Mouse (Mus musculus) heart, adult 18-20 months (tissue): ENCODE data around the gene Tap2. TPM values are rescaled to one million over a fixed set of nuclear protein-coding genes. Genes with fewer than 3 reads are reported as not detected.
A peak's percentile ranks its signal among the peaks of the same experiment; 100 is the strongest.
"Not testable (repeated sequence)": the region's sequence is repeated elsewhere in the genome, so short reads cannot be mapped to it uniquely, and the experiment has no call there.

Source experiments
- DNase-seq, 2 experiments: peaks; one replicate each; pipeline ENCODE4 v3.0.0; 2021 to 2022; ENCODE audit warnings: mixed read lengths in 1 of 2
- total RNA-seq, 2 experiments: library from RNA; stranded (reverse); gene quantifications; 2 replicates each; pipeline ENCODE4 v1.2.3; 2021

Tap2 gene
- total RNA-seq, 2 experiments from 2014 or later = 25.3 to 33.3 TPM

- no peak for DNase-seq
Measured at GRCm38 (mm10) chr17:34211746-34212365, 8.5 kb downstream of the Tap2 start.

DNA sequence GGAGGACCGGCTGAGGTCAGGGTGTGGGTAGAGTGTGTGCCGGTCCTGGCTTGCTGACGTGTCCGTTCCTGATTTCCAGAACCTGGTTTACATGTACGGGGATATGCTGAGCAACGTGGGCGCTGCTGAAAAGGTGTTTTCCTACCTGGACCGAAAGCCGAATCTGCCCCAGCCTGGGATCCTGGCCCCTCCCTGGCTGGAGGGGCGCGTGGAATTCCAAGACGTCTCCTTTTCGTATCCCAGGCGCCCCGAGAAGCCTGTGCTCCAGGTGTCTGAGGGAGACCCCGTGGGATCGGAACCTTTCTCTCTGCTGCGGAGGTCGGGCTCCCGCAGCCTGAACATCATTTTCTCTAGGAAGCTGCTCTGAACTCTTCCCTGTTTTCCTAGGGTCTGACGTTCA is 10.6 kb downstream of the Tap2 start:
- DNase-seq = no peak

DNA sequence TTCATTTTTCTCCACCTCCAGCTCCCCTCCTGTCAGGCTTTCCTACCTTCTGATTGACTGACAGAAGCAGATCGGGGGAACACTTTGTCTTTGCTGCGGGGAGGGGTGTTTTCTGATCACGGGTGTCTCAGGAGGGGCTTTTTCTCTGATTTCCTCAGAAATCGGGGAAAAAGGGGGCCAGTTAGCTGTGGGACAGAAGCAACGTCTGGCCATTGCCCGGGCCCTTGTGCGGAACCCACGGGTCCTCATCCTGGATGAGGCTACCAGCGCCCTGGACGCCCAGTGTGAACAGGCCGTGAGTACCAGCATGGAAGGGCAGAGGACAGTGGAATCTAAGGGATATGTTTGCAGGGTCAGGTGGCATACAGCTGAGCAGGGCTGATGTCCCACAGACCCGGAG is 11.8 kb downstream of the Tap2 start:
- DNase-seq = no peak

GRCm38 (mm10) chr17:34217216-34217928 is 14.0 kb downstream of the Tap2 start:
- DNase-seq = no peak

GRCm38 (mm10) chr17:34217986-34218385 is 14.7 kb downstream of the Tap2 start:
- no peak for DNase-seq

DNA sequence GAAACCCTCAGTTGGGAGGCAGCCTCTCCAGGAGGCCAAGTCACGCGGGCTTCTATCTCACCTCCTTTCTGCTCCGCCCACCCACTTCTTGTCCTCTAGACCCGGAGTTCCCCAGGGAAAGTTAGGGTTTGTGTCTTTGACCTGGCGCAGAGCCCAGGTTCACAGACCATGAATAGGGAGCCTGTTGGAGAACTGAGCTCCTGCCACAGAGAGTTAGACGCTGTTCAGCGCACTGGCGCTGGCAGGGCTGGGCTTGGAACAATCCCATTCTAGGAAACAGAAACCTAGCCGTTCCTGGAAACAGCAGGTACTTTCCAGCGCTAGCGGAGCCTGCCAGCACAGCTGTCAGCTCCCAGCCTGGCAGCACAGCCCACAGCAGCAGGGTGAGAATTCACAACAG is 15.3 kb downstream of the Tap2 start:
- DNase-seq = peak; percentile 85 to 93

GRCm38 (mm10) chr17:34219096-34219495 is 15.8 kb downstream of the Tap2 start:
- peak; percentile 58 to 79 for DNase-seq

- DNase-seq = peak in 1 of 2 experiments; percentile 41
Measured at GRCm38 (mm10) chr17:34219801-34220200, 16.5 kb downstream of the Tap2 start.

DNA sequence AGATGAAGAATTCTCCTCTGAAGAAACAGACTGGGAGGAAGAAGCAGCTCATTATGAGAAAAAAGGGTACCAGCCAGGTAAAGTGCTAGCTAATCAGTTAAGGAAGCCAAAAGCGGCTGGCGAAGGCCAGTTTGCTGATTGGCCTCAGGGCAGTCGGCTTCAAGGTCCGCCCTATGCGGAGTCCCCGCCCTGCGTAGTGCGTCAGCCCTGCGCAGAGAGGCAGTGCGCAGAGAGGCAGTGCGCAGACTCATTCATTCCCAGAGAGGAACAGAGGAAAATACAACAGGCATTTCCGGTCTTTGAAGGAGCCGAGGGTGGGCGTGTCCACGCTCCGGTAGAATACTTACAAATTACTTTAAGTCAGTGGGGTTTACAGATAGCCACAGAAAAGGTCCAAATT is 17.1 kb downstream of the Tap2 start:
- DNase-seq = not testable (repeated sequence)

DNA sequence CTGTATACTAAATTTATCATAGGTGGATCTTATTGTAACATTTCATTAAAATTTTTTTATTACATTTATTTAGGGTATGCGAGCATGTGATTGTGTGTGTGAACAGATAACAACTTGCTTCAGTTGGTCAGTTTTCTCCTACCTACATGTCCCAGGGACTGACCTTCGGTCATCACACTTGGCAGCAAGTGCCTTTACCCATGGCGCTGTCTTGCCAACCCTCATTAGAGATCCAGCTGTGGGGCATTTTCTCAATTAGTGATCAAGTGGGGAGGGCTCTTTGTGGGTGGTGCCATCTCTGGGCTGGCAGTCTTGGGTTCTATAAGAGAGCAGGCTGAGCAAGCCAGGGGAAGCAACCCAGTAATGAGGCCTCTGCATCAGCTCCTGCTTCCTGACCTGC is 21.5 kb downstream of the Tap2 start:
- DNase-seq = no peak

DNA sequence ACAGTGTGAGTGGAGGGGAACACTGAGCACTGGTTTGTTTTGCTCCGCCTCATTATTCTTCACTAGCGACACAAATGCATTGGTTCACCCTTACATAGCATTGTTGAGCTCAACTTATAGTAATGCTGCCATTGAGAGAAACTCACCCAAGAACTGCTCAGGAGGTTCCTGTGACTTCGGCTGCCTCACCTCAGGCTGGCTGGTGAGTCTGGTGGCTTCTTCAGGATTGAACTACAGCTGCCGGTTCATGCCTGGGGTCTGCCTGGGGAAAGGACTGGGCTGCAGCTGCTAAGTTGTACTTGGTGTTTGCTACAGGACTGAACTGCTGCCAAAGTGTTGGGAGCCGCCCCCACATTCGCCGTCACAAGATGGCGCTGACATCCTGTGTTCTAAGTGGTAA is 22.1 kb downstream of the Tap2 start:
- DNase-seq = no peak

- DNase-seq = not testable (repeated sequence)
Measured at GRCm38 (mm10) chr17:34225911-34226310, 22.6 kb downstream of the Tap2 start.

- not testable (repeated sequence) for DNase-seq
Measured at GRCm38 (mm10) chr17:34230971-34231370, 27.6 kb downstream of the Tap2 start.

DNA sequence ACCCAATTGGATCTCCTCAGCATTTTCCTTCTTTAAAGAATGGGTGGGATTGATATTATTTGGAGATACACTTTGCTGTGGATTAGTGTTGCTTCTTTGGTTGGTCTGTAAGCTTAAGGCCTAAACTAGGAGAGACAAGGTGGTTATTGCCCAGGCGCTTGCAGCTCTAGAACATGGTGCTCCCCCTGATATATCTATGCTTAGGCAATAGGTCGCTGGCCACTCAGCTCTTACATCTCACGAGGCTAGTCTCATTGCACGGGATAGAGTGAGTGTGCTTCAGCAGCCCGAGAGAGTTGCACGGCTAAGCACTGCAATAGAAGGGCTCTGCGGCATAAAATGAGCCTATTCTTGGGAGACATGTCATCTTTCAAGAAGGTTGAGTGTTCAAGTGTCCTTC is 28.7 kb downstream of the Tap2 start:
- DNase-seq = not testable (repeated sequence)

GRCm38 (mm10) chr17:34234926-34235325 is 31.6 kb downstream of the Tap2 start:
- peak; percentile 87 to 88 for DNase-seq

DNA sequence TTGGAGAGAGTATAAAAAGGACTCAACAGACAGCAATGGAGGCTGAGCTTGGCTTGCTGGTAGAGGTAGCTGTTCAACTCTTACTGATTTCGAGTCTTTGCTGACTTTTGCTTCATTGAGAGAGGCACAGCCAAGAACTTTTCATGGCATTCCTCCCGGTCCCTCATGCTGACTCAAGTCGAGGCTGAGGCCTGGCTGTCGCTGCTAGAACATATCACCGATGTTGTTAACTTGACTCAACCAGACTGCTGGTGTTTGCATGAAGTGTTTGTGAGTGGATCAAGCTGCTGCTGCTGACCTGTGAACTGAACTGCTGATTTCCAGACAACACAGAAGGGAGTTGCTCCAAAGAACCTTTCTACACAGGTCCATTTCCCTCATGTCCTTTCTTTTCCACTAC is 33.4 kb downstream of the Tap2 start:
- DNase-seq = no peak

DNA sequence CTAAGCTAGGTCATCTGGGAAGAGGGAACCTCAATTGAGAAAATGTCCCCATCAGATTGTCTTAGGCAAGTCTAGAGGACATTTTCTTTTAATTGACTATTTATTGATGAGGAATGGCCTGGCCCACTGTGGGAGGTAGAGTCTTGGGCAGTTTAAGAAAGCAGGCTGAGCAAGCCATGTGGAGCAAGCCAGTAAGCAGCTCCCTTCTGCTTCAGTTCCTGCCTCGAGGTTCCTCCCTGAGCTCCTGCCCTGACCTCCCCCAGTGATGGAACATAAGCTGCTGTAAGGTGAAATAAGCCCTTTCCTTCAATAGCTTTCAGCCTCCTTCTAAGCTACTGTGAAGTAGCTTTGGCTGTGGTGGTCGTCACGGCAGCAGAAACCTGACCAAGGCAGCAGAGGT is 34.4 kb downstream of the Tap2 start:
- no peak for DNase-seq

- peak; percentile 51 to 66 for DNase-seq
Measured at GRCm38 (mm10) chr17:34238706-34239105, 35.4 kb downstream of the Tap2 start, which contains the start of gene H2-Ob. Gene H2-Ob (plus strand): TSS chr17:34238903.

DNA sequence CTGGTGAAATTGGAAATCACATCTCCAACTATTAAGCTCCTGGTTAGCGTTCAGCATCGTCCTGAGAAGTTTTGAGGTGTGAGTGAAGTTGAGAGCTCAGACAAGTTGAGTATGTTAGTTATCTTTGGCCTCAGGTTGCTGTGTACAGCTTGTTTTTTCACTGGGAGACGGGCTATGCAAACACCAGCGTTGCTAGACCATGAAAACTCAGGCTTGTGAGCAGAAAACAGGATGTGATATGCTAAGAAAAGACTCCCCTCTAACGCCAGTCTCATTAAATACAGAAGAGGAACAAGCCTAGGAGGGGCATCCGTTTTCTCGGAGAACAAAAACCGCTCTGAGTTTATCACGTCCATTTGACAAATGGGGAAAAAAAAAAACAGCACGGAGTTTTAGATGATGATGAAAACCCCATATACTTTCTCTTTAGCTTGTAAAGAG is 36.3 kb downstream of the Tap2 start:
- DNase-seq = peak in 1 of 2 experiments; percentile 47

DNA sequence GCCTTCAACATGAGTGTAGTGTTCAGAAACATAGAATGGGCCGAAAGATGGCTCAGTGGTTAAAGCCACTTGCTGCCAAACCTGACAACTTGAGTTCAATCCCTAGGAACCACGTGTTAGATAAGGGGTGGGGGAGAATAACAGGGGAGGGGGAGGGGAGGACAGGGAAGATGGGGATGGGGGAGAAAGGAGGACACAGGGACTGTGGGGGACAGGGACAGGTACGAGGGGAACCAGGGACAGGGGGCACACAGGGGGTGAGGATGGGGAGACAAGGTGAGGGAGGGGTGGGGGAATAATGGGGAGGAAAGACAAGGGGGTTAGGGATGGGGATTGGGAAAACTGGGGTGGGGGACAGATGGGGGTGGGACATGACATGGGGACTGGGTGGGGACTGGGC is 37.0 kb downstream of the Tap2 start:
- no peak for DNase-seq

DNA sequence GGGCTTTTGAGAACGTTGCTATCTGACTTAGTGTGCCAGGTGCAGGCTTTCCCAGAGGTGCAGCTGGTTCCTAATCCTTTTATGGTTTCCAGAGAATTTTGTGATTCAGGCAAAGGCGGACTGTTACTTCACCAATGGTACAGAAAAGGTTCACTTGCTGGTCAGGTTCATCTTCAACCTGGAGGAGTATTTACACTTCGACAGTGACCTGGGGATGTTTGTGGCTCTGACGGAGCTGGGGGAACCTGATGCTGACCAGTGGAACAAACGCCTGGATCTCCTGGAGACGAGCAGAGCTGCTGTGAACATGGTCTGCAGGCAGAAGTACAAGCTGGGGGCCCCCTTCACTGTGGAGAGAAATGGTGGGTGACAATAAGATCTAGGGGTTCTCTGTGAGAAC is 37.6 kb downstream of the Tap2 start:
- DNase-seq = no peak

- no peak for DNase-seq
Measured at GRCm38 (mm10) chr17:34244656-34245055, 41.3 kb downstream of the Tap2 start.

DNA sequence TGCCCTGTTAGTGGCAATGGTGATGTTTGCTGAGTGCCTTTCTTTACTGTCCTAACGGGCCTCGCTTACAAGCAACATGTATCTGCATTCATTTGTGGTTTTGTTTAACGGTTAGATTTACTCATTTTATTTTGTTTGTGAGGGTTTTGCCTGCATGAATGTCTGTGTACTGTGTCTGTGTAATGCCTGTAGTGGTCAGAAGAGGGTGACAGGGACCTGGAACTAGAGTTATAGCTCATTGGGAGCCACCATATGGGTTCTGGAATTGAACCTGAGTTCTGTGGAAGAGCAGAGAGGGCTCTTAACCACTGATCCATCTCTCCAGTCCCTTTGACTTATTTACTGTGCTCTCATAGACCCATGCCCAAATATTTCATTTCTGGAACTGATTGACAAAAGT is 43.7 kb downstream of the Tap2 start:
- no peak for DNase-seq

DNA sequence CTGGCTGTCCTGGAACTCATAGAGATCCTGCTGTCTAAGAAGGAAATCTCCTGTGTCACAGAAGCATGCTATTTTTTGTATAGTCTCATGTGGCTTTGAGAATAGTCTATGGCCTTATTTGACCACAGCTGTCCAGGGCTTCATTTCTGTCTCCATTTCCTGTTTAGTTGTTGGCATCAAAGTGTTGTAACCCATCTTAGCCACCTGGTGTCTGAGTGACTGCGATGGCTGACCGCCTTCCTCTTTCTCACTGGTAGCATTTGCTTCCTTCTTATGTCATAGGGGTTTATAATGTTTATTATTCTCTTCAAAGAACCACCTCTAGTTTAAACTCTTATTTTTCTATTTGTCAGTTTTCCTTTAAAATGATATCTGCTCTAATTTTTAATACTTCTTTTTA is 45.4 kb downstream of the Tap2 start:
- no peak for DNase-seq
